11 mouse cellular contexts compared by ENCODE assay signal in genomic region chr13:109519966-109520646, GRCm38 (mm10).
"Had no signal": no experiment of that assay in that cellular context is flagged by ENCODE, and none has a peak within 500 bp of the region (broad histone marks: within the 10 kb centered on the region; RNA-seq: fewer than 3 reads in every experiment).

No protein-coding gene starts in this region.

- H3K27ac ChIP-seq: midbrain, embryonic 10.5 days; midbrain, embryonic 12.5 days; neural tube, embryonic 12.5 days; stomach, embryonic 15.5 days; stomach, postnatal 0 days had no signal

- H3K4me1 ChIP-seq: neural tube, embryonic 12.5 days; stomach, embryonic 15.5 days had no signal

- ATAC-seq: midbrain, embryonic 16.5 days had no signal

- H3K4me3 ChIP-seq: midbrain, embryonic 10.5 days; midbrain, embryonic 12.5 days; myocyte; neural tube, embryonic 12.5 days; stomach, embryonic 15.5 days had no signal

- H3K9me3 ChIP-seq: midbrain, embryonic 10.5 days; midbrain, embryonic 12.5 days; neural tube, embryonic 12.5 days; stomach, embryonic 15.5 days had no signal

- H3K36me3 ChIP-seq: midbrain, embryonic 10.5 days; midbrain, embryonic 12.5 days; neural tube, embryonic 12.5 days; stomach, embryonic 15.5 days had no signal

- H3K27me3 ChIP-seq: midbrain, embryonic 12.5 days; neural tube, embryonic 12.5 days; stomach, embryonic 15.5 days had no signal

- DNase-seq: lung, postnatal 4 days; right cerebral cortex, postnatal 14 days; thymus, postnatal 25 days had no signal

- H3K4me2 ChIP-seq: lung, embryonic 14.5 days; midbrain, embryonic 12.5 days; neural tube, embryonic 12.5 days; stomach, embryonic 15.5 days had no signal

- H3K9ac ChIP-seq: lung, embryonic 14.5 days; midbrain, embryonic 12.5 days; neural tube, embryonic 12.5 days; stomach, embryonic 15.5 days had no signal
